Mouse (Mus musculus): ENCODE data around the gene Wipf2.
"Not testable (repeated sequence)": the region's sequence is repeated elsewhere in the genome, so short reads cannot be mapped to it uniquely, and the experiment has no call there.

The Wipf2 gene

GRCm38 (mm10) chr11:98902621-98903245 is 39.3 kb downstream of the Wipf2 start:
- in situ Hi-C loops (cut with MboI; ENCODE audit: low pct_unique_long_range_greater_than_20kb in 1 of 2, low sequenced_read_pairs in 2 of 2, unreplicated experiment in 1 of 2) = no loop called here

- in situ Hi-C loops (cut with MboI; ENCODE audit: low pct_unique_long_range_greater_than_20kb in 1 of 2, low sequenced_read_pairs in 2 of 2, unreplicated experiment in 1 of 2) = no loop called here
Observed at GRCm38 (mm10) chr11:98904577-98904976, 41.1 kb downstream of the Wipf2 start.

DNA sequence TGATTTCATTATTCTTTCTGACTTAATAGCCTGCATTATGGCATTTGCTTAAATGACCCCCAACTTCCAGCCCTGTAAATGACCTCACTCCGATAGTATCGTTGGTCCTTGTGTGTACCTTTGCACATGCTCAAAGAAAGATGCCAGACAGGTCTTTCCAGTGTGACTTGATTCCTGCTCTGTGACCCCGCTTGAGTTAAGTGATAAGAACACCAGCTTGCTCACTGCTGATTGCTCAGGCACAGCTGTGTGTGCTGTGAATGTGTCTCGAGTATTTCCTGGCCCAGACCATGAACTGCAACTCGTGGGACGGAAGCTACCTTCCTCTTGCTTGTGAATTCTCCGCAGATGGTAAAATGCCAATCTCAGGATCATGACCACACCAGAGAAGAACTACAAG is 41.6 kb downstream of the Wipf2 start:
- in situ Hi-C loops (cut with MboI; ENCODE audit: low pct_unique_long_range_greater_than_20kb in 1 of 2, low sequenced_read_pairs in 2 of 2, unreplicated experiment in 1 of 2) = no loop called here

GRCm38 (mm10) chr11:98905583-98905982 is 42.1 kb downstream of the Wipf2 start:
- in situ Hi-C loops (cut with MboI; ENCODE audit: low pct_unique_long_range_greater_than_20kb in 1 of 2, low sequenced_read_pairs in 2 of 2, unreplicated experiment in 1 of 2) = no loop called here

DNA sequence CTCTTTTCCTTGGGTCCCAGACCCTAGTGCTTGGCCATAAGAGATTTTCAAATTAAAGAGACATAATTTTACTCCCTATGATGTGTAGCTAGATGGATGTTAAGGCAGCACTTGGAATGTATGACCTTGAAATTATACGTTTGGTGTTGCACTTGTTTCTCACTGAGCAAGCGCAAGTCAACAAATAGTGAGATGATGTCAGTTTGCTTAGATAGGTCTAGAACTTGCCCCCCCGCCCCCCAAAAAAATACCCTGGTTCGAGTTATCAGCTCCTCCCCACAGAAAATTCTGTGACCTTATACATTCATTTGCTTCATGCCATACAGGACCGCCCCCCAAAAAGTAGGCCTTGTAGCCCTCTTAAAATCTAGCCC is 43.6 kb downstream of the Wipf2 start:
- in situ Hi-C loops (cut with MboI; ENCODE audit: low pct_unique_long_range_greater_than_20kb in 1 of 2, low sequenced_read_pairs in 2 of 2, unreplicated experiment in 1 of 2) = no loop called here

- in situ Hi-C loops (cut with MboI; ENCODE audit: low pct_unique_long_range_greater_than_20kb in 1 of 2, low sequenced_read_pairs in 2 of 2, unreplicated experiment in 1 of 2) = no loop called here
Observed at GRCm38 (mm10) chr11:98907437-98908173, 44.2 kb downstream of the Wipf2 start, which contains the start of gene Cdc6. Gene Cdc6 (plus strand): TSS chr11:98907801.

- in situ Hi-C loops (cut with MboI; ENCODE audit: low pct_unique_long_range_greater_than_20kb in 1 of 2, low sequenced_read_pairs in 2 of 2, unreplicated experiment in 1 of 2) = loop anchor here (10.0 kb wide), 2 partner anchors 65 to 95 kb away; no protein-coding TSS in a partner anchor
Observed at GRCm38 (mm10) chr11:98909654-98910053, 46.2 kb downstream of the Wipf2 start.

GRCm38 (mm10) chr11:98910415-98910814 is 47.0 kb downstream of the Wipf2 start:
- in situ Hi-C loops (cut with MboI; ENCODE audit: low pct_unique_long_range_greater_than_20kb in 1 of 2, low sequenced_read_pairs in 2 of 2, unreplicated experiment in 1 of 2) = loop anchor here (10.0 kb wide), 2 partner anchors 64 to 94 kb away; no protein-coding TSS in a partner anchor

- in situ Hi-C loops (cut with MboI; ENCODE audit: low pct_unique_long_range_greater_than_20kb in 1 of 2, low sequenced_read_pairs in 2 of 2, unreplicated experiment in 1 of 2) = loop anchor here (10.0 kb wide), 2 partner anchors 63 to 93 kb away; no protein-coding TSS in a partner anchor
Observed at GRCm38 (mm10) chr11:98911498-98911897, 48.1 kb downstream of the Wipf2 start.

GRCm38 (mm10) chr11:98914196-98914595 is 50.8 kb downstream of the Wipf2 start:
- in situ Hi-C loops (cut with MboI; ENCODE audit: low pct_unique_long_range_greater_than_20kb in 1 of 2, low sequenced_read_pairs in 2 of 2, unreplicated experiment in 1 of 2) = loop anchor here (10.0 kb wide), 2 partner anchors 61 to 91 kb away; no protein-coding TSS in a partner anchor

DNA sequence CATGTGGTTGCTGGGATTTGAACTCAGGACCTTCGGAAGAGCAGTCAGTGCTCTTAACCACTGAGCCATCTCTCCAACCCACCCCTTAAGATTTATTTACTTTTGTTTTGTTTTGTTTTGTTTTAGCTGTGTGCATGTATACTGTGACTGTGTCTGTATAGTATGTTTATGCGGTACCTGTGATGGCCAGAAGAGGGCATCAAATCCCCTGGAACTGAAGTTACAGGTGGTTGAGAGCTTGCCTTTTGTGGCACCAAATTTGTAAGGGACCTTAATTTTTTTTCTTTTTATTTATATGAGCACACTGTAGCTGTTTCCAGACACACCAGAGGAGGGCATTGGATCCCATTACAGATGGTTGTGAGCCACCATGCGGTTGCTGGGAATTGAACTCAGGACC is 52.9 kb downstream of the Wipf2 start:
- in situ Hi-C loops (cut with MboI; ENCODE audit: low pct_unique_long_range_greater_than_20kb in 1 of 2, low sequenced_read_pairs in 2 of 2, unreplicated experiment in 1 of 2) = loop anchor here (5.0 to 10.0 kb wide), 3 partner anchors 58 to 96 kb away; no protein-coding TSS in a partner anchor

DNA sequence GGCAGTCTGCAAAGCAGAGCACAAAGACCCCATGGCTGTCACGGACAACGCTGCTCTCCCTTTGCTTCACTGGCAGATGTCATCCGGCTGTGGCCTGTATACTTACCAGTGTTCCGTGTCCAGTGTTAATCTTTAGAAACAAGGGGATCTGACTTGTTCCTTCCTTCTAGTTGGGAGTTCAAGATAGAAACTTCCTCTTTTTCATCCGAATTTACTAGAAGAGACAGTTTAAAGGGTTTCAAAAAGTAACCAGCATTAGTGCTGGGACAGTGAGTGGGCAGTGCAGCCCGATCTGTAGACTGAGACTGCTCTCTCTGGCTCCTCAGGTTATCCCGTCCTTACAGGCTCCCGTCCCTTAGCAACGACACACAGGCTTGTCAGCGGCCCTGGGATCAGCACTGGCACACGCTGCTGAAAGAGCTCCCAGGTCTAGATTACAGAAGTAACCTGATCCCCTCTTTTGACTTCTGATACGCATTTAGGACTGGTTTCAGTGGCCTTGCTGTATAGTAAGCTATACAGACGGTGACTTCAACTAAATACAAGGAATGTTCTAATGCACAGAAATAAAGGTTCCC is 54.1 kb downstream of the Wipf2 start:
- in situ Hi-C loops (cut with MboI; ENCODE audit: low pct_unique_long_range_greater_than_20kb in 1 of 2, low sequenced_read_pairs in 2 of 2, unreplicated experiment in 1 of 2) = loop anchor here (5.0 to 10.0 kb wide), 3 partner anchors 57 to 95 kb away; no protein-coding TSS in a partner anchor

DNA sequence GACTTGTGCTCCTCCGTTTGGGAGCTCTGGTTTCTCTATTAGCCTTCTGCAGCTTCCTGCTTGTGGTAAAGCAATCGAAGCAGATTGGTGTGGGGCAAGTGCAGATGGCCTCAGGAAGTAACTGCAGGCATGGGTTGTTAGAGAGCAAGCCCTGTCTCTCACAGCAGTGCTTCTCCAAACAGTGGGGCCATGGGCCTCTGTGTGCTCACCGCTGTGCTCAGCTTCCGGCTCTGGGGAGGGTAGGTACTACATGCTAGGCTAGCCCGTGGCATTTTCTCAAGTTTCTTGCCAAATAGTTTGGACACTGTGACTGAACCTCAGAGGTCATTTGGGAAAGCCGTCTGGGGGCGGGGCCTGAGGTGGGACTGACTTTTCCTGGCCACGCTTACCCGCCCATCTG is 54.8 kb downstream of the Wipf2 start:
- in situ Hi-C loops (cut with MboI; ENCODE audit: low pct_unique_long_range_greater_than_20kb in 1 of 2, low sequenced_read_pairs in 2 of 2, unreplicated experiment in 1 of 2) = loop anchor here (5.0 to 10.0 kb wide), 3 partner anchors 57 to 94 kb away; no protein-coding TSS in a partner anchor

GRCm38 (mm10) chr11:98919009-98919408 is 55.6 kb downstream of the Wipf2 start:
- in situ Hi-C loops (cut with MboI; ENCODE audit: low pct_unique_long_range_greater_than_20kb in 1 of 2, low sequenced_read_pairs in 2 of 2, unreplicated experiment in 1 of 2) = loop anchor here (5.0 to 10.0 kb wide), 3 partner anchors 56 to 93 kb away; no protein-coding TSS in a partner anchor

DNA sequence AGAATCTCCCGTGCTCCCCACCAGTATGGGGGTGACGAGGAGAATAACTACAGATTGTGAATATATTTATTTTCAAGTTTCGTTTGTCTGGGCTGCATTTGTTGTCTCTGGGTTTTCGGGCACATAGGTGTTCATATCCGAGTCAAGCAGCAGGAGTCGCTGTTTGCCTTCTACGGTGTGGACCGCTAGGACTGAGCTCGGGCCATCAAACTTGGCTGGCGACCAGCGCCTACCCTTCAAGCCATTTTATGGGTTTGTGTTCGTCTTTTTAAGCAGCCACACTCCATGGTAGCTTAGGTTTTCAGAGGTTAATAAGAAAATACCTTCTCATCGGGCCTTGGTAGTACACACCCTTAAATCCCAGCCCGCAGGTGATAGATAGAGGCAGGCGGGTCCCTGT is 58.4 kb downstream of the Wipf2 start:
- in situ Hi-C loops (cut with MboI; ENCODE audit: low pct_unique_long_range_greater_than_20kb in 1 of 2, low sequenced_read_pairs in 2 of 2, unreplicated experiment in 1 of 2) = not testable (repeated sequence)

DNA sequence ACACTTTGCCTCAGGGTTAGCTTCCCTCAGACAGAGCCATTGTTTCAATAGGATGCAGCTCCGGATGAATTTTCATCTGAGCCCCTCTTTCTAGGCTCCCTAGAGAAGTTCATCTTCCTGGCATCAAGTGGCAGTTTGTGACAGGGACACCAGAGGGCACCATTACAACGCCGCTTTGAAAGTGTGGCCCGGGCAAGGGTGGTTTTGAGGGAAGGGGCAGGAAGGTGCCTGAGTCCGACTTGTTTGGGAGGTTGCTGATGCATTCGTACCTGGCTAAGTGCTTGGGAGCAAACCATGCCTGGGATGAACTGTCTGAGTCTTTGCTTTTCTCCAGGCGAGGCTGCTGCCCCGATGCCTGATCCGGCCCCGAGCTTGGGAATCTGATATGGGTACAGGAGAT is 58.9 kb downstream of the Wipf2 start:
- in situ Hi-C loops (cut with MboI; ENCODE audit: low pct_unique_long_range_greater_than_20kb in 1 of 2, low sequenced_read_pairs in 2 of 2, unreplicated experiment in 1 of 2) = not testable (repeated sequence)

DNA sequence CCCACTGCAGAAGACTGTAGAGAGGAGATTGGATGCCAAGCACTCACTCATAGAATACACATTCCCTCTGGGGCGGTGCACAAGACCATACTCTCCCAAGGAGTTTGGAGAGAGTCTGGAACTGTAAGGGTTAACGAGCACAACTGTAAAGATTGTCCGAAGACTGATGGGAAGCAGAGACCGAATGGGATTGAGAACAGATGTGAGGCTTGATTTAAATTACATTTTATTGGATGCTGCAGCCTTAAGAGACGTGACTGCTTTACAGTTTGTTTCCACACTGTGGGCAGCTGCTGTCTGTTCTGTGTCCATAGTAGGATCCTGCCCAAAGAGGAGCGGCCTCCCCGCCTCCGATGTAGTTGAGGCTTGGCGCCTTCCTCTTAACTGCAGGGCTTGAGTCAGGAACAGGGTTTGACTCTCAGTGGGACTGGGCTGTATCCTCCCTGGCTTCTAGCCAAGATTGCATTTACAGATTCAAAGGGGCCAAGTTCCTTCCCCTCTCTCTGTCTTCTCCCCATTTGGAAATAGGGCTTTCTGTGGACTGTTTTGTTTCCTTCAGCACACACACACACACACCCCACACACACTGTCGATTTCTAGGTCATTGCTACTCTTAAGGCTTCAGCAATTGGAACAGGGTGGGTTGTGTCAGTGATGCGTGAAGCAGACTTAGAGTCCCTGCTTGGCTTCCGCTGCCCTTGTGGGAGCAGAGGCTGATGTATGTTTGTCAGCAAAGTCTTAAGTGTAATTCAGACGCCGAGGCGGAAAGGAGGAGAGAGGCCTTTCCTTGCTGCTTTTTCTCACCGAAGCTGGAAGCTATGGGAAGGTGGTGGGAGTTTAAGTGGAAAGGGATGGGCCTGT is 59.6 kb downstream of the Wipf2 start:
- in situ Hi-C loops (cut with MboI; ENCODE audit: low pct_unique_long_range_greater_than_20kb in 1 of 2, low sequenced_read_pairs in 2 of 2, unreplicated experiment in 1 of 2) = not testable (repeated sequence)

GRCm38 (mm10) chr11:98924633-98925175 is 61.3 kb downstream of the Wipf2 start:
- in situ Hi-C loops (cut with MboI; ENCODE audit: low pct_unique_long_range_greater_than_20kb in 1 of 2, low sequenced_read_pairs in 2 of 2, unreplicated experiment in 1 of 2) = loop anchor here in 1 of 2 experiments (5.0 kb wide), 1 partner anchor 48 kb away; no protein-coding TSS in a partner anchor

Data from mouse embryonic stem cell (cell line).